Mouse (Mus musculus): ENCODE measurements at regions not wholly inside any gene's neighbourhood (a gene's known extent, or its start where the extent isn't known, plus 50 kb on each side); places are given as distances from the start of the nearest gene placed in this dataset.
A peak's percentile ranks its signal among the peaks of the same experiment; 100 is the strongest.

- no peak for DNase-seq (ENCODE audit: extremely low read depth, low read depth)
Observed at GRCm38 (mm10) chr10:125467503-125467902, 78.2 kb upstream of the Slc16a7 start.

- DNase-seq (ENCODE audit: extremely low read depth, low read depth): peak; percentile 6
Observed at GRCm38 (mm10) chr10:125488350-125488749, 99.1 kb upstream of the Slc16a7 start.

GRCm38 (mm10) chr10:125490395-125490794 is 101.1 kb upstream of the Slc16a7 start:
- no peak for DNase-seq (ENCODE audit: extremely low read depth, low read depth)

- DNase-seq (ENCODE audit: extremely low read depth, low read depth): no peak
Observed at GRCm38 (mm10) chr10:125494489-125494888, 105.2 kb upstream of the Slc16a7 start.

GRCm38 (mm10) chr10:125498347-125498746 is 109.1 kb upstream of the Slc16a7 start:
- no peak for DNase-seq (ENCODE audit: extremely low read depth, low read depth)

- no peak for DNase-seq (ENCODE audit: extremely low read depth, low read depth)
Observed at GRCm38 (mm10) chr10:125500338-125500737, 111.1 kb upstream of the Slc16a7 start.

- DNase-seq (ENCODE audit: extremely low read depth, low read depth): no peak
Observed at GRCm38 (mm10) chr10:125515026-125515425, 125.8 kb upstream of the Slc16a7 start.

- DNase-seq (ENCODE audit: extremely low read depth, low read depth): no peak
Observed at GRCm38 (mm10) chr10:125530876-125531275, 141.6 kb upstream of the Slc16a7 start.

- peak; percentile 2 for DNase-seq (ENCODE audit: extremely low read depth, low read depth)
Observed at GRCm38 (mm10) chr10:125538316-125538715, 149.1 kb upstream of the Slc16a7 start.

GRCm38 (mm10) chr10:125586489-125587147 is 197.4 kb upstream of the Slc16a7 start:
- no peak for DNase-seq (ENCODE audit: extremely low read depth, low read depth)

GRCm38 (mm10) chr10:125593006-125593405 is 203.7 kb upstream of the Slc16a7 start:
- DNase-seq (ENCODE audit: extremely low read depth, low read depth): no peak

GRCm38 (mm10) chr10:125607787-125608617 is 218.7 kb upstream of the Slc16a7 start:
- no peak for DNase-seq (ENCODE audit: extremely low read depth, low read depth)

GRCm38 (mm10) chr10:125610353-125610752 is 221.1 kb upstream of the Slc16a7 start:
- no peak for DNase-seq (ENCODE audit: extremely low read depth, low read depth)

GRCm38 (mm10) chr10:125612773-125613172 is 223.5 kb upstream of the Slc16a7 start:
- DNase-seq (ENCODE audit: extremely low read depth, low read depth): no peak

GRCm38 (mm10) chr10:125621376-125621775 is 232.1 kb upstream of the Slc16a7 start:
- DNase-seq (ENCODE audit: extremely low read depth, low read depth): no peak

- DNase-seq (ENCODE audit: extremely low read depth, low read depth): no peak
Observed at GRCm38 (mm10) chr10:125623836-125624235, 234.6 kb upstream of the Slc16a7 start.

- DNase-seq (ENCODE audit: extremely low read depth, low read depth): no peak
Observed at GRCm38 (mm10) chr10:125667906-125668305, 278.6 kb upstream of the Slc16a7 start.

GRCm38 (mm10) chr10:125673637-125674036 is 284.4 kb upstream of the Slc16a7 start:
- no peak for DNase-seq (ENCODE audit: extremely low read depth, low read depth)

- DNase-seq (ENCODE audit: extremely low read depth, low read depth): no peak
Observed at GRCm38 (mm10) chr10:125679644-125680043, 286.3 kb upstream of the Lrig3 start.

GRCm38 (mm10) chr10:125685130-125685529 is 280.8 kb upstream of the Lrig3 start:
- no peak for DNase-seq (ENCODE audit: extremely low read depth, low read depth)

- DNase-seq (ENCODE audit: extremely low read depth, low read depth): no peak
Observed at GRCm38 (mm10) chr10:125693505-125693904, 272.5 kb upstream of the Lrig3 start.

- no peak for DNase-seq (ENCODE audit: extremely low read depth, low read depth)
Observed at GRCm38 (mm10) chr10:125696159-125696558, 269.8 kb upstream of the Lrig3 start.
